Mouse (Mus musculus) kidney, adult 2 months (tissue): Measurements from ENCODE around the gene Gprc5d. TPM values are rescaled to one million over a fixed set of nuclear protein-coding genes. Genes with fewer than 3 reads are reported as not detected.

Source experiments
- DNase-seq: peaks from one replicate; pipeline ENCODE4 v3.0.0; 2021
- H3K27ac ChIP-seq: fragments of 200-500 bp; 2 replicates; pipeline ENCODE4 v1.5.1; 2012; ENCODE audit warnings: low read depth, low read length, control low read depth, inconsistent platforms; ENCODE audit not compliant: insufficient read depth
- H3K27me3 ChIP-seq: fragments of 200-500 bp; replicated peaks from 2 replicates; pipeline ENCODE4 v1.6.1; 2012; ENCODE audit warnings: mild to moderate bottlenecking, moderate library complexity, low read length, inconsistent platforms; ENCODE audit not compliant: control insufficient read depth, insufficient read depth
- H3K36me3 ChIP-seq: fragments of 200-500 bp; 2 replicates; pipeline ENCODE4 v1.6.1; 2012; ENCODE audit warnings: mild to moderate bottlenecking, moderate library complexity, low read length, inconsistent platforms; ENCODE audit not compliant: control insufficient read depth, insufficient read depth
- H3K4me1 ChIP-seq: fragments of 200-500 bp; 2 replicates; pipeline ENCODE4 v1.6.1; 2011; ENCODE audit warnings: low read length; ENCODE audit not compliant: control insufficient read depth, insufficient read depth
- H3K4me3 ChIP-seq: fragments of 200-500 bp; 2 replicates; pipeline ENCODE4 v1.5.1; 2011; ENCODE audit warnings: mild to moderate bottlenecking, low read depth, low read length, control low read depth; ENCODE audit not compliant: insufficient read depth
- CTCF ChIP-seq: fragments of 200-500 bp; conservative IDR thresholded peaks from 2 replicates; pipeline ENCODE4 v1.5.1; 2011; ENCODE audit warnings: low read depth, mild to moderate bottlenecking, control low read depth, low read length, moderate library complexity, mixed read lengths; ENCODE audit not compliant: insufficient read depth, insufficient read length
- POLR2A ChIP-seq: fragments of 200-500 bp; IDR thresholded peaks from one replicate; pipeline ENCODE4 v1.6.1; 2011; ENCODE audit warnings: low read depth, low read length, control low read depth
- WGBS: fragments of 180-500 bp; shearing (Covaris S2); methylation state at CpG from one replicate; pipeline ENCODE4 v1.1.7; 2018; 5-methylcytosine and 5-hydroxymethylcytosine counted together
- polyA plus RNA-seq: library from polyadenylated mRNA; depleted of rRNA; stranded (reverse); fragments of >200 nt; gene quantifications from 2 replicates; pipeline ENCODE4 v1.2.3, GENCODE M21; 2012

Gprc5d gene
- polyA plus RNA-seq, 1 experiment: 0.09 TPM

- no peaks in the 10 kb centered on the region for H3K36me3 ChIP-seq
- no peaks in the 10 kb centered on the region for H3K4me1 ChIP-seq
- DNase-seq: no peak
- no peak overlapping the region for H3K4me3 ChIP-seq
- 36% methylated on average over 7 of the region's 7 CpGs for WGBS
- TF ChIP-seq CTCF: no peak
- TF ChIP-seq POLR2A: no peak
- no peaks in the 10 kb centered on the region; the same call in 1 of the 2 replicates for H3K27me3 ChIP-seq
- H3K27ac ChIP-seq: no peak overlapping the region
These were observed 5.5 kb downstream of the Gprc5d start for GRCm38 (mm10) chr6:135112411-135113113.

GRCm38 (mm10) chr6:135107014-135107413 is 11.1 kb downstream of the Gprc5d start:
- no peak for DNase-seq
- Histone ChIP-seq H3K27me3 (no peaks in the 10 kb centered on the region), H3K36me3 (no peaks in the 10 kb centered on the region), H3K4me3 (no peak overlapping the region), H3K27ac (no peak overlapping the region), H3K4me1 (no peaks in the 10 kb centered on the region)
- TF ChIP-seq POLR2A: no peak
- TF ChIP-seq CTCF: no peak
- WGBS: 94% methylated on average over 6 of the region's 6 CpGs

- H3K4me3 ChIP-seq: no peak overlapping the region
- H3K27me3 ChIP-seq: no peaks in the 10 kb centered on the region
- DNase-seq: peak; percentile 4
- 61% methylated on average over 5 of the region's 5 CpGs for WGBS
- H3K27ac ChIP-seq: no peak overlapping the region
- no peaks in the 10 kb centered on the region for H3K36me3 ChIP-seq
- H3K4me1 ChIP-seq: no peaks in the 10 kb centered on the region
- TF ChIP-seq POLR2A (no peak), CTCF (no peak)
These were observed 15.3 kb downstream of the Gprc5d start for GRCm38 (mm10) chr6:135102736-135103303.

GRCm38 (mm10) chr6:135100787-135101472 is 17.2 kb downstream of the Gprc5d start:
- Histone ChIP-seq H3K4me1 (no peaks in the 10 kb centered on the region), H3K27ac (no peak overlapping the region), H3K27me3 (no peaks in the 10 kb centered on the region), H3K4me3 (no peak overlapping the region), H3K36me3 (no peaks in the 10 kb centered on the region)
- WGBS: 82% methylated on average over 15 of the region's 15 CpGs
- no peak for DNase-seq
- TF ChIP-seq CTCF: no peak

GRCm38 (mm10) chr6:135092798-135093470 is 25.1 kb downstream of the Gprc5d start:
- H3K36me3 ChIP-seq: no peaks in the 10 kb centered on the region
- H3K27ac ChIP-seq: no peak overlapping the region
- H3K4me3 ChIP-seq: no peak overlapping the region
- H3K27me3 ChIP-seq: no peaks in the 10 kb centered on the region
- WGBS: 93% methylated on average over 12 of the region's 12 CpGs
- no peaks in the 10 kb centered on the region for H3K4me1 ChIP-seq
- no peak for DNase-seq
- TF ChIP-seq POLR2A (no peak), CTCF (no peak)

GRCm38 (mm10) chr6:135090661-135091060 is 27.4 kb downstream of the Gprc5d start:
- WGBS: 65% methylated on average over 4 of the region's 4 CpGs
- H3K27me3 ChIP-seq: no peaks in the 10 kb centered on the region
- H3K4me1 ChIP-seq: no peaks in the 10 kb centered on the region
- H3K36me3 ChIP-seq: no peaks in the 10 kb centered on the region
- H3K4me3 ChIP-seq: no peak overlapping the region
- DNase-seq: peak; percentile 9
- H3K27ac ChIP-seq: no peak overlapping the region
- TF ChIP-seq CTCF: no peak

- DNase-seq: no peak
- no peak overlapping the region for H3K27ac ChIP-seq
- no peak overlapping the region for H3K4me3 ChIP-seq
- H3K4me1 ChIP-seq: no peaks in the 10 kb centered on the region
- TF ChIP-seq POLR2A (no peak), CTCF (no peak)
- H3K36me3 ChIP-seq: no peaks in the 10 kb centered on the region
- no peaks in the 10 kb centered on the region for H3K27me3 ChIP-seq
- 53% methylated on average over 8 of the region's 8 CpGs for WGBS
These were observed 28.3 kb downstream of the Gprc5d start for GRCm38 (mm10) chr6:135089786-135090185.
